Mouse (Mus musculus) cerebellum, adult (tissue): ENCODE data around the gene Olfr504.
"Not testable (repeated sequence)": the region's sequence is repeated elsewhere in the genome, so short reads cannot be mapped to it uniquely, and the experiment has no call there.

Source experiments
- ATAC-seq: cut with Nextera tagmentation; 2 replicates; pipeline ENCODE4 v1.9.2; 2017; ENCODE audit warnings: mild to moderate bottlenecking, moderate library complexity, mixed read lengths; ENCODE audit not compliant: insufficient number of reproducible peaks, low FRiP score, low TSS enrichment

Olfr504 gene

GRCm38 (mm10) chr7:108565693-108566092, at the start of gene Olfr504:
TSS of gene Olfr504 (minus strand) at chr7:108565793.
- ATAC-seq, result no peak

- ATAC-seq, result no peak
Measured at GRCm38 (mm10) chr7:108614110-108614509, 48.5 kb upstream of the Olfr504 start.

- no peak for ATAC-seq
Measured at GRCm38 (mm10) chr7:108610487-108610886, 44.9 kb upstream of the Olfr504 start, which contains the start of gene Olfr506. TSS of gene Olfr506 (plus strand) at chr7:108610787.

- ATAC-seq, result not testable (repeated sequence)
Measured at GRCm38 (mm10) chr7:108601916-108602315, 36.3 kb upstream of the Olfr504 start.

- ATAC-seq, result no peak
Measured at GRCm38 (mm10) chr7:108589797-108590196, 24.2 kb upstream of the Olfr504 start.

GRCm38 (mm10) chr7:108544227-108544626, 21.4 kb downstream of the Olfr504 start, which contains the start of gene Olfr503:
TSS of gene Olfr503 (plus strand) at chr7:108544527.
- not testable (repeated sequence) for ATAC-seq

- ATAC-seq, result no peak
Measured at GRCm38 (mm10) chr7:108542416-108542815, 23.2 kb downstream of the Olfr504 start.

GRCm38 (mm10) chr7:108524965-108525364, 40.6 kb downstream of the Olfr504 start, which contains the start of gene Olfr502:
TSS of gene Olfr502 (minus strand) at chr7:108525065.
- ATAC-seq, result no peak
